9 mouse cellular contexts compared by ENCODE assay signal in the genomic region with DNA sequence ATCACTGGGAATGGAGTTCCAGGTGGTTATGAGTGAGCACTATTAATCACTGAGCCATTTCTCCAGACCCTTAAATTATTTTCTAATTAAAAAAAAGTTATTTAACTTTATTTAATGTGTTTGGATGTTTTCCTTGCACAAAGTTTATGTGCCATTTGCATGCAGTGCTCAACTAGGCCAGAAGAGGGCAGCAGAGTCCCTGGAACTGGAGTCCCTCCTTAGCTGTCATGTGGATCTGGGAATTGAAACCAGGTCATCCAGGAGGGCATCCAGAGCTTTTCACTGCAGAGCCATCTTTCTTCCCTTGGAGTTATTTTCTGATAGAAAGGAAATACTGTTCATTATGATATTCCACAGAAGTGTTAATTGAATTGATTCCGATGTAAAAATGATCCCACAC.
DNase-seq lines count a peak whose midpoint lies in the region; ATAC-seq and TF ChIP-seq lines count a peak whose summit lies in the region.
"Had no signal": no experiment of that assay in that cellular context is flagged by ENCODE, and none has a peak within 500 bp of the region (broad histone marks: within the 10 kb centered on the region; RNA-seq: fewer than 3 reads in every experiment).

No protein-coding gene starts in this region.

- no peak for ATAC-seq in kidney, embryonic 15.5 days (replicated peaks; ENCODE audit: low FRiP score)
- ATAC-seq in limb, embryonic 11.5 days (ENCODE audit: insufficient number of reproducible peaks, low FRiP score, low TSS enrichment, low read depth), result no peak

- H3K9ac ChIP-seq in kidney, embryonic 15.5 days, result no peak overlapping the region
- H3K9ac ChIP-seq in ES-E14 (ENCODE audit: insufficient read depth, low read depth, low read length, poor library complexity, severe bottlenecking), result no peak overlapping the region
- H3K9ac ChIP-seq in limb, embryonic 11.5 days (ENCODE audit: low read length), result no peak overlapping the region

- no peak overlapping the region for H3K27ac ChIP-seq in kidney, embryonic 15.5 days
- no peak overlapping the region for H3K27ac ChIP-seq in ES-E14 (ENCODE audit: insufficient read depth, low read depth, low read length, poor library complexity, severe bottlenecking)
- H3K27ac ChIP-seq in bone marrow macrophage, adult 2 months (ENCODE audit: insufficient read depth, low read depth, low read length), result no peak overlapping the region
- H3K27ac ChIP-seq in limb, embryonic 11.5 days (replicated peaks; ENCODE audit: low read depth, low read length), result no peak overlapping the region

- TF ChIP-seq POLR2A in bone marrow macrophage, adult 2 months (IDR thresholded peaks at IDR 0.05; ENCODE audit: borderline replicate concordance, low read depth, low read length), result no peak

- H3K36me3 ChIP-seq in kidney, embryonic 15.5 days, result no peaks in the 10 kb centered on the region
- no peaks in the 10 kb centered on the region for H3K36me3 ChIP-seq in ES-E14 (ENCODE audit: control insufficient read depth, insufficient read depth, low read length, poor library complexity, severe bottlenecking)
- no peaks in the 10 kb centered on the region for H3K36me3 ChIP-seq in limb, embryonic 11.5 days (ENCODE audit: control insufficient read depth, insufficient read depth, low read length)

- H3K9me3 ChIP-seq in kidney, embryonic 15.5 days (replicated peaks), result no peaks in the 10 kb centered on the region
- H3K9me3 ChIP-seq in ES-E14 (ENCODE audit: control insufficient read depth, insufficient read depth, low read depth, low read length), result no peaks in the 10 kb centered on the region
- no peaks in the 10 kb centered on the region for H3K9me3 ChIP-seq in limb, embryonic 11.5 days (ENCODE audit: control insufficient read depth, low read length)
- H3K9me3 ChIP-seq: megakaryocyte, embryonic 14.5 days had no signal

- in situ Hi-C loops in ES-E14 (cut with MboI; ENCODE audit: low sequenced_read_pairs in 2 of 2, unreplicated experiment in 2 of 2), result loop anchor here in 1 of 2 experiments (25.0 kb wide), 1 partner anchor 1031 kb away; a partner anchor contains a TSS

- H3K4me1 ChIP-seq in kidney, embryonic 15.5 days, result peaks cover 6% of the 10 kb centered on the region; the same call in 1 of the 2 replicates
- no peaks in the 10 kb centered on the region for H3K4me1 ChIP-seq in ES-E14 (ENCODE audit: control insufficient read depth in 2 of 2, insufficient read depth in 2 of 2, low read length in 2 of 2, poor library complexity in 1 of 2)
- H3K4me1 ChIP-seq in bone marrow macrophage, adult 2 months (ENCODE audit: control insufficient read depth, insufficient read depth, low read length), result peaks cover 12% of the 10 kb centered on the region
- peaks cover 4% of the 10 kb centered on the region; the same call in 1 of the 2 replicates for H3K4me1 ChIP-seq in limb, embryonic 11.5 days (ENCODE audit: control insufficient read depth, insufficient read depth, low read length)

- DNase-seq in kidney, adult 18-20 months, result peak; percentile 72
- peak; percentile 62 for DNase-seq in ES-E14 (ENCODE audit: low read depth, low spot score)
- peak; percentile 42 to 48 for DNase-seq in gastrocnemius, postnatal 36 days
- peak; percentile 77 for DNase-seq in limb, embryonic 11.5 days (ENCODE audit: low spot score)
- peak; percentile 33 for DNase-seq in retina, postnatal 7 days (ENCODE audit: low read depth, low spot score)
- DNase-seq in Muller cell, postnatal 12 days (ENCODE audit: inconsistent ontology term), result no peak

- no peaks in the 10 kb centered on the region for H3K27me3 ChIP-seq in kidney, embryonic 15.5 days
- no peaks in the 10 kb centered on the region for H3K27me3 ChIP-seq in limb, embryonic 11.5 days (ENCODE audit: control insufficient read depth, insufficient read depth, low read length)

- H3K4me2 ChIP-seq in kidney, embryonic 15.5 days, result no peak overlapping the region
- no peak overlapping the region for H3K4me2 ChIP-seq in limb, embryonic 11.5 days (ENCODE audit: low read depth, severe bottlenecking)

- 97% methylated on average over 1 of the region's 1 CpGs for WGBS in kidney, embryonic 15.5 days
- WGBS in limb, embryonic 11.5 days, result 94% methylated on average over 1 of the region's 1 CpGs

- intact Hi-C loops in gastrocnemius, postnatal 36 days (cut with DNase I), result loop anchor here (5.0 to 10.0 kb wide), 2 partner anchors 1031 to 1163 kb away; no protein-coding TSS in a partner anchor

- no peak overlapping the region for H3K4me3 ChIP-seq in kidney, embryonic 15.5 days (replicated peaks)
- no peak overlapping the region for H3K4me3 ChIP-seq in ES-E14 (ENCODE audit: insufficient read depth in 1 of 2, low read depth in 1 of 2, low read length in 2 of 2, poor library complexity in 1 of 2, severe bottlenecking in 1 of 2)
- no peak overlapping the region for H3K4me3 ChIP-seq in bone marrow macrophage, adult 2 months (ENCODE audit: insufficient read depth, low read length)
- no peak overlapping the region for H3K4me3 ChIP-seq in limb, embryonic 11.5 days (ENCODE audit: low read depth, low read length)
- H3K4me3 ChIP-seq: megakaryocyte, embryonic 14.5 days had no signal

- TF ChIP-seq CTCF in bone marrow macrophage, adult 2 months (IDR thresholded peaks at IDR 0.05; ENCODE audit: low read depth, low read length), result peak; percentile 68

TF ChIP-seq in ES-E14, 5 proteins besides CTCF, POLR2A, EP300 and RAD21:
- no peak for TF ChIP-seq HCFC1 (IDR thresholded peaks at IDR 0.05; ENCODE audit: borderline replicate concordance, insufficient read depth, low read length)
- TF ChIP-seq ZC3H11A (IDR thresholded peaks at IDR 0.05; ENCODE audit: borderline replicate concordance, low read depth, low read length), result peak; percentile 92
